Mouse (Mus musculus) midbrain, embryonic 11.5 days (tissue): ENCODE measurements around the gene Pycr2. TPM values are rescaled to one million over a fixed set of nuclear protein-coding genes. Genes with fewer than 3 reads are reported as not detected.

Experiments
- ATAC-seq: fragments of 200-750 bp; cut with Nextera tagmentation; 2 replicates; pipeline ENCODE4 v1.8.0; 2017; ENCODE audit warnings: moderate TSS enrichment, moderate library complexity; ENCODE audit not compliant: low FRiP score
- DNase-seq: peaks from one replicate; pipeline ENCODE4 v3.0.0; 2015; ENCODE audit warnings: low spot score; ENCODE audit errors: missing footprints
- H3K27ac ChIP-seq: fragments of 300-500 bp; sonication (generic); 2 replicates; pipeline ENCODE4 v1.5.1; 2014; ENCODE audit warnings: low read depth, low read length
- H3K27me3 ChIP-seq: fragments of 300-500 bp; sonication (generic); 2 replicates; pipeline ENCODE4 v1.6.1; 2014; ENCODE audit warnings: mild to moderate bottlenecking, low read length, moderate library complexity, mixed read lengths; ENCODE audit not compliant: control insufficient read depth, insufficient read depth
- H3K36me3 ChIP-seq: fragments of 300-500 bp; sonication (generic); 2 replicates; pipeline ENCODE4 v1.6.1; 2014; ENCODE audit warnings: mild to moderate bottlenecking, low read length, moderate library complexity, mixed read lengths; ENCODE audit not compliant: control insufficient read depth, insufficient read depth
- H3K4me1 ChIP-seq: fragments of 300-500 bp; sonication (generic); 2 replicates; pipeline ENCODE4 v1.6.1; 2014; ENCODE audit warnings: low read length; ENCODE audit not compliant: control insufficient read depth, insufficient read depth
- H3K4me2 ChIP-seq: fragments of 300-500 bp; sonication (generic); 2 replicates; pipeline ENCODE4 v1.6.1; 2014; ENCODE audit warnings: mild to moderate bottlenecking, moderate library complexity
- H3K4me3 ChIP-seq: fragments of 300-500 bp; sonication (generic); 2 replicates; pipeline ENCODE4 v1.5.1; 2014; ENCODE audit warnings: low read depth, low read length
- H3K9ac ChIP-seq: fragments of 300-500 bp; sonication (generic); 2 replicates; pipeline ENCODE4 v1.6.1; 2014; ENCODE audit warnings: low read length
- H3K9me3 ChIP-seq: fragments of 300-500 bp; sonication (generic); 2 replicates; pipeline ENCODE4 v1.6.1; 2016; ENCODE audit warnings: low read length; ENCODE audit not compliant: control insufficient read depth
- WGBS: fragments of 180-500 bp; shearing (Covaris S2); extraction: QIAGEN DNeasy Blood & Tissue Kit; methylation state at CpG from one replicate; pipeline ENCODE4 v1.1.7; 2014; 5-methylcytosine and 5-hydroxymethylcytosine counted together
- polyA plus RNA-seq: library from polyadenylated mRNA; unstranded; fragments of >200 nt; fragmentation: Nextera tagmentation; extraction: Ambion mirVana; gene quantifications from 2 replicates; pipeline ENCODE4 v1.2.1, GENCODE M21; 2014

Pycr2 gene
- polyA plus RNA-seq, 1 experiment from 2014 or later: 97.9 TPM

DNA sequence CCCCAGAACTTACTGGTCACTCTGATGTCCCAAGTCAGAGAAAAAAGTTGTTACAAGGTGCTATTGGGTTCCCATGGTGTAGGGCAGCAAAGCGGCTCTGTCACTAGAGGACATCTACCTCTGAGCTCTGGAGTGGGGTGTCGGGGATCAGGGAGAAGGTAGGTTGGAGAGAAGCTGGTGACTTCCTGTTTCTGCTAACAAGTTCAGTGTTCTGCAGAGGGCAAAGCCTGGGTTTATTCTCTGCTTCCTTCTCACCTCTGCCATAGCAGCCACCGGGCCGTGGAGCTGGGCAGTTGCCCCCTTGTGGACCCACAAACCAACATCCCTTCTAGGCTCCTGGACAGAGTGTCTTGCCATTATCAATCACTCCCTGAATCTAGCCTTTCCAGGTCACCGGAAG lies 8.7 kb downstream of the Pycr2 start:
- Histone ChIP-seq H3K36me3 (no peaks in the 10 kb centered on the region), H3K9ac (no peak overlapping the region), H3K27me3 (no peaks in the 10 kb centered on the region), H3K4me3 (no peak overlapping the region), H3K4me2 (no peak overlapping the region), H3K27ac (no peak overlapping the region), H3K9me3 (no peaks in the 10 kb centered on the region), H3K4me1 (no peaks in the 10 kb centered on the region)
- no peak for ATAC-seq
- DNase-seq: no peak
- 89% methylated on average over 5 of the region's 5 CpGs for whole genome bisulfite sequencing

DNA sequence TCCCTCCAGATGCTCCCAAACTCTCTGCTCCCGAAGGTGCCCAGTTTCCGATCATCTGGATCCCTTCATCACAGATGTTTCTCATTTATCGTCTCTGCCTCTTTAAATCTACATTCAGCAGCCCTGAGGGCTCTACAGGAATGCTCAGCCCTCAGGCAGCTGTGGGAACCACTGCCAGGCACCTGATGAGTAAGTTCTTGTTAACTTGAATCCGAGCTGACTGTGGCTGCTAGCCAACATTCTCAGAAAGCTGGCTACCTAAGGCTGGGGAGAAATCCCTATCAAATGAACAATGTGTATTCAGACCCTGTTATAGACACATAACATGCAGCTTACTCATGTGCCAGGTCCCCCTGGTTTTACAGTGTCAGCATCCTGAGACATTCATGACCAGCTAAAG lies 9.7 kb downstream of the Pycr2 start:
- H3K4me2 ChIP-seq: no peak overlapping the region
- no peak for DNase-seq
- WGBS: 69% methylated on average over 4 of the region's 4 CpGs

DNA sequence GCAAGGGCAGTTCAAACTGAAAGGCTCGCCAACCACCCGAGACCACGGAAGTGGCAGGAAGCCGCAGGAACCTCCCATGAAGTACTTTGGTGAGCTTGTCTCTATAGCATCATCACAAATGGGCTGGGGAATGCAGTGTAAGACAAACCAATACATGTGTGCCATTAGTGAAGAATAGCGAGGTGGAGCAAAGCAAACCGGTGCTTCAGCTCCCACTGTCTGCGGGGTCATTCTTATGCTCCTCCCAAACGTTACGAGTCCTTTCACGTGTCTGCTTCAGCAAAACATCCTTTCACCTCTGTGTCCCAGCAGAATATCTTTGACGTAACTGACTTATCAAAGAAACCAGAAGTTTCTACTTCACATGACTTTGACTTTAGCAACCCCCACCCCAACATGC lies 12.3 kb downstream of the Pycr2 start:
- Histone ChIP-seq H3K36me3 (no peaks in the 10 kb centered on the region), H3K4me2 (no peak overlapping the region), H3K4me1 (no peaks in the 10 kb centered on the region), H3K27me3 (no peaks in the 10 kb centered on the region), H3K9me3 (no peaks in the 10 kb centered on the region), H3K9ac (no peak overlapping the region), H3K27ac (no peak overlapping the region), H3K4me3 (no peak overlapping the region)
- WGBS: 90% methylated on average over 11 of the region's 11 CpGs
- no peak for ATAC-seq
- no peak for DNase-seq

More for the DNA sequence above, 9.7 kb downstream of the Pycr2 start:
- Histone ChIP-seq H3K9me3 (no peaks in the 10 kb centered on the region), H3K4me3 (no peak overlapping the region), H3K4me1 (no peaks in the 10 kb centered on the region), H3K9ac (no peak overlapping the region), H3K27me3 (no peaks in the 10 kb centered on the region), H3K36me3 (no peaks in the 10 kb centered on the region), H3K27ac (no peak overlapping the region)
- no peak for ATAC-seq

DNA sequence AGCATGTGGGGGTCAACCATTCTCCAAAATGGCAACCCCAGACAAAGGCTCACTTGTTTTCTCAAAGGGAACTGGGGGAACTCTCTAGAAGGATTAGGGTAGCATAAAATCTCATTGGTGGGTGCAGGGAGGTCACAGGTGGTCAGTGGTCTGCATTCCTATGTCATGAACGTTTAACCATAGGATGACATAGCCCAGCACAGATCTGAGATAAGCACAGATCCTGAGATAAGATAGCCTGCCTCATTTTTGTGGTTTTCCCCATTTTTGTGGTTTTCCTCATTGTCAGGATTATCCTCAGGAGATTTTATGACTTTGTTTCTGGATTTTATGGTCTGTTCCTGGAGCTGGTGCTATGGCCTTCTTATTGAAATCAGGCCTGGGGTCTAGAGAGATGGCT lies 13.0 kb downstream of the Pycr2 start:
- Histone ChIP-seq H3K9ac (no peak overlapping the region), H3K4me3 (no peak overlapping the region), H3K27me3 (no peaks in the 10 kb centered on the region), H3K36me3 (no peaks in the 10 kb centered on the region), H3K4me2 (no peak overlapping the region), H3K4me1 (no peaks in the 10 kb centered on the region), H3K9me3 (no peaks in the 10 kb centered on the region), H3K27ac (no peak overlapping the region)
- DNase-seq: no peak
- no peak for ATAC-seq
- 68% methylated on average over 1 of the region's 1 CpGs for WGBS

DNA sequence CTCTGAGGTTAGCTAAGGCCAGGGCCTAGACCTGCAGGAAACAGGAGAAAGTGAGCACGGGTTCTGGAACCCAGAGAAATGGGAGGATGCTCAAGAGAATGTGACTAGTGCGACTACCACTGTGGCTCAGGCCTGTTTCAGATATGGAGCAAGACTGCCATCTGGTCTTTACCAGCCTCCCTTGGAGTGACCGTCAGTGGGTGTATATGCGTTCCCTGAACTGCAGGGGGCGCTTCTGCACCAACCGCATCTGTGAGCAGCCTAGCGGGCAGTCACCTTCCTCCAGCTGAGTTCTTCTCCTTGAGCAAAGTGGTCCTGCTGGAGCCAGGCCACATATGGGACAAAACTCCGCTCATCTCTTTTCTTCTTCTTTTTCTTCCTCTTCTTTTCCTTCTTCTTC lies 15.6 kb downstream of the Pycr2 start:
- no peaks in the 10 kb centered on the region for H3K27me3 ChIP-seq
- 34% methylated on average over 8 of the region's 8 CpGs for WGBS
- H3K9ac ChIP-seq: no peak overlapping the region
- no peak for DNase-seq
- no peaks in the 10 kb centered on the region for H3K4me1 ChIP-seq
- no peak overlapping the region for H3K4me2 ChIP-seq
- no peak overlapping the region for H3K4me3 ChIP-seq
- no peaks in the 10 kb centered on the region for H3K36me3 ChIP-seq
- no peaks in the 10 kb centered on the region for H3K9me3 ChIP-seq
- ATAC-seq: no peak
- no peak overlapping the region for H3K27ac ChIP-seq

DNA sequence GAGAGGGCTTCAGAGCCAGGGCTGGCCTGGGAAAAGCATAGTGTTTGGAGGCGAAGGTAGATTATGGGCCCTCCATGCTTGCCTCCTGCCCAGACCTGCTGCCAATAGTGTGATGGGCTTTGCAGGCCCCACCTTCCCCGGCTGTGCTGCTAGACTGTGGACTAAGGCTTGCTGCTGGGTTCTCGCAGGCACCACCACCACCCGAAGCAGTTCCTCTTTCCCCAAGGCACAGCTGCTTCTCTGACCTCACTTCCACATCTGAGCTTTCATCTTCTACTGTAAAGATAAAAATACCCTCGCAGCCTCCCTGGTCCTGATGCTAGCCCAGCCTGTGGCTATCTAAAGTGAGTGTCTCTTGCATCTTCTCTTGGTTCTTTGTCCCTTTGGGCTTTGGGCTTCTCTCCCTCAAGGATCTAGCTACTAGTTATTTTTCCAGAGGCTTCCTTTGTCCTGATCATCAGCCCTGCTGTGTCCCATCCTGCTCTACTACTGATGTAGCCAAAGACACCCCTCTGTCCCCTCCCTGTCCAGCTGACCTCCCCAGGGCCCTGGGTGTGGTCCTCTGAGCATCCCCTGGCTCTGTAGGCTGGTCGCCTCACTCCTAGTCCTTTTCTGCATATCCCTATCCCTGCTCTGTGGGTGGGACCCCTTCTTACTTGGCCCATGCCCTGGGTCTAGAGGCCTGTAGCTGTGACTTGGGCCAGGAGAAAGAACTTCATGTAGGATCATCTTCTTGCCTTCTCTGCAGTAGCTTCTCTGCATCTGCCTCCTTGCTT lies 18.4 kb downstream of the Pycr2 start:
- Histone ChIP-seq H3K4me1 (no peaks in the 10 kb centered on the region), H3K4me2 (no peak overlapping the region), H3K4me3 (no peak overlapping the region), H3K9ac (no peak overlapping the region), H3K36me3 (no peaks in the 10 kb centered on the region), H3K9me3 (no peaks in the 10 kb centered on the region), H3K27ac (no peak overlapping the region), H3K27me3 (no peaks in the 10 kb centered on the region)
- DNase-seq: no peak
- ATAC-seq: no peak
- 76% methylated on average over 6 of the region's 6 CpGs for WGBS

DNA sequence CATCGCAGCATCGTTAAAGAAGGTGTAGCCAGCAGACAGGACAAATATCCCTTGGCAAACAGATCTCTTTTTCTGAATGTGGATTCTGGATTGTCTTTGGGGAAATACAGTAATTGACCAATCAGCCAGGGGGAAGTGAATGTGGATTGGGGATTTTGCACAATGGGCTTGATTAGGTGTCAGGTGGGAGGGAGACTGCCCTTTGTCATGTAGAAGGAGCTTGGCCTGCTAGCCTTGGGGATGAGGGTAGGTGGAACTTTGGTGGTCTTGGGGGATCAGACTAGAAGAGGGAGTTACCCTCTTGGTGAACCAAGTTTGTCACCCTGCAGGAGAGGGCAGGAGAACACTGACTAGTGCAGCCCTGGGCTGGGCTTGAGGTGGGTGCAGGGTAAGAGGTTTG lies 20.6 kb downstream of the Pycr2 start:
- Histone ChIP-seq H3K4me1 (no peaks in the 10 kb centered on the region), H3K4me3 (no peak overlapping the region), H3K27me3 (no peaks in the 10 kb centered on the region), H3K27ac (no peak overlapping the region), H3K4me2 (no peak overlapping the region), H3K9ac (no peak overlapping the region), H3K36me3 (no peaks in the 10 kb centered on the region), H3K9me3 (no peaks in the 10 kb centered on the region)
- WGBS: 27% methylated on average over 2 of the region's 2 CpGs
- ATAC-seq (no peak), DNase-seq (no peak)

DNA sequence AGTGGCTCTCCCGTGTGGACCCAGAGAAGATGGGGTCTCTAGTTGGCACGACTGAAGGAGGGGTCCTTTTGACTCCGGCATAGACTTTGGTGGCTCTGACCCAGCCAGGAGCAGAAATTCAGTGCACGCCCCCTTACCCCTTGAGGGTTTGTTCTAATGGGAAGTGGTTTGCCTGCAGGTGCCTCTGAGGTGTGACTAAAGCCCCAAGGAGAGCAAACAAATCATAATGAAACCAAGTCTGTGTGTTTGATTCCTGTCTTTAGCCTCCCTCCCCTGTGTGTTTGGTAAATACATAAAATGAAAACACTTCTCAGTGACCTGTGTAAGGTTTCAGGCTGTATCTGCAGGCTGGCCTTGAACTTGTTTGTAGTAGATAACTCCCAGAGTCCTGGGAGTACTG lies 22.2 kb downstream of the Pycr2 start:
- no peak overlapping the region for H3K4me2 ChIP-seq
- H3K27me3 ChIP-seq: no peaks in the 10 kb centered on the region
- H3K9ac ChIP-seq: no peak overlapping the region
- 63% methylated on average over 4 of the region's 4 CpGs for WGBS
- no peak for DNase-seq
- H3K9me3 ChIP-seq: no peaks in the 10 kb centered on the region
- no peaks in the 10 kb centered on the region for H3K36me3 ChIP-seq
- H3K4me3 ChIP-seq: no peak overlapping the region
- no peak for ATAC-seq
- H3K4me1 ChIP-seq: no peaks in the 10 kb centered on the region
- no peak overlapping the region for H3K27ac ChIP-seq

DNA sequence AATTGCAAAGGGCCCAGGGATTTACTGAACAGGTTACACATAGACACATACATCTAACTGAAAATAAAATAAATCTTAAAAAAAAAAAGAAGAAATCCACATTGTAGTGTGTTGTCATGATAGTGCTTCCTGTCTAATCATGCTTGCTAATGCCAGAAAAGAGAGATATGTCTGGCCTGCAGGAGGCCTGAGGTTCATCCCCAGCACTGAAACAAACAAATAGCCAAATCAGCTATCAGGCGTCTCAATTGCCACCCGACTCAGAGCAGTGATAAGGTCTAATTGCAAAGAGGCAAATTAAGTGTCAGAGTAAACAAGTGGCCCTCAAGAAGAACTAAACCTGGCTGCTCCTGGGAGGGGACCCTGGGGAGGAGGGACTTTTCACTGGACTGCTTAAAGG lies 25.5 kb downstream of the Pycr2 start:
- no peaks in the 10 kb centered on the region for H3K9me3 ChIP-seq
- no peaks in the 10 kb centered on the region for H3K36me3 ChIP-seq
- no peak overlapping the region for H3K9ac ChIP-seq
- no peak overlapping the region for H3K27ac ChIP-seq
- ATAC-seq (no peak), DNase-seq (no peak)
- H3K4me2 ChIP-seq: no peak overlapping the region
- H3K4me1 ChIP-seq: no peaks in the 10 kb centered on the region
- no peak overlapping the region for H3K4me3 ChIP-seq
- peaks cover 7% of the 10 kb centered on the region for H3K27me3 ChIP-seq
- 74% methylated on average over 2 of the region's 2 CpGs for WGBS
